Comparison of ENCODE assay signal across 23 mouse cellular contexts in the genomic region with DNA sequence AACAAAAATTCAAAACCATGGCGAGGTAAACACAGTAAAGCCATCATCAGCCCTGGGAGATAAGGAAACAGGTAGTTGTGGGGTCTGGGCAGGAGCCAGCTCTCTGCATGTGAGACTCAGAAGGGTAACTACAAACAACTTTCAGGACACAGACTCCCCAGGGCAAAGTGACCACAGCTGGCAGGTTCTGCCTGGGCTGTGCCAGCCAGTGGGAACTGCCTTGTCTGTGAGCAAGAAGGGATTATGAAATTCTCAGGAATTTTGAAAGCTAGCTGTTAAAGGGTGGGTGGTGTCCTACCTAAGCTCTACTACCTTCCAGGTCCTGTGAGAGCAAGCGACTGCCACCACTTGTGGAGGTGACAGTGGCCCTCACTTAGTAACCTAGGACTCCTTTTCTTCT. TPM values are rescaled to one million over a fixed set of nuclear protein-coding genes. Genes with fewer than 3 reads are reported as not detected.
DNase-seq lines count a peak whose midpoint lies in the region; ATAC-seq and TF ChIP-seq lines count a peak whose summit lies in the region.
"Had no signal": no experiment of that assay in that cellular context is flagged by ENCODE, and none has a peak within 500 bp of the region (broad histone marks: within the 10 kb centered on the region; RNA-seq: fewer than 3 reads in every experiment).

No protein-coding gene starts in this region.

- peak overlapping the region; percentile 16; the same call in 1 of the 2 replicates for H3K27ac ChIP-seq in lung, postnatal 0 days (ENCODE audit: low read length)
- no peak overlapping the region for H3K27ac ChIP-seq in midbrain, postnatal 0 days (ENCODE audit: low read depth, low read length)
- H3K27ac ChIP-seq: embryonic facial prominence, embryonic 13.5 days; heart, embryonic 10.5 days; hindbrain, embryonic 12.5 days; stomach, postnatal 0 days had no signal

- WGBS in lung, postnatal 0 days = 41% methylated on average over 2 of the region's 2 CpGs
- WGBS in midbrain, postnatal 0 days = 76% methylated on average over 2 of the region's 2 CpGs

- peak; percentile 80 for ATAC-seq in lung, postnatal 0 days
- ATAC-seq in midbrain, postnatal 0 days (ENCODE audit: low FRiP score) = no peak
- ATAC-seq in granulocyte monocyte progenitor cell, adult 5-6 weeks (replicated peaks; ENCODE audit: poor library complexity, severe bottlenecking) = no peak
- ATAC-seq: forebrain, embryonic 16.5 days; inflammation-experienced regulatory T-cells, adult 6 months had no signal

- no peaks in the 10 kb centered on the region for H3K27me3 ChIP-seq in lung, postnatal 0 days (replicated peaks; ENCODE audit: insufficient read depth, low read length)
- H3K27me3 ChIP-seq in midbrain, postnatal 0 days (ENCODE audit: insufficient read depth, low read length) = no peaks in the 10 kb centered on the region
- H3K27me3 ChIP-seq: embryonic facial prominence, embryonic 13.5 days; hindbrain, embryonic 12.5 days had no signal

- DNase-seq in adrenal gland, postnatal 25 days = peak; percentile 7
- DNase-seq in adrenal gland, adult (ENCODE audit: inconsistent age in 2 of 2, low spot score in 1 of 2) = no peak
- peak; percentile 9 for DNase-seq in adipocyte (ENCODE audit: low spot score)
- peak; percentile 65 for DNase-seq in kidney, postnatal 14 days
- peak; percentile 87 for DNase-seq in lung, postnatal 0 days (ENCODE audit: low spot score)
- DNase-seq in midbrain, postnatal 0 days (ENCODE audit: low spot score) = no peak
- no peak for DNase-seq in testis, postnatal 10 days (ENCODE audit: low spot score)
- DNase-seq: cerebellum, adult 11 months; cerebellum, postnatal 14 days; heart, postnatal 10 days; lung, embryonic 14.5 days; thymus, postnatal 25 days had no signal

- TF ChIP-seq CTCF in lung, postnatal 0 days (IDR thresholded peaks at IDR 0.05) = no peak
- TF ChIP-seq CTCF in midbrain, postnatal 0 days (IDR thresholded peaks at IDR 0.05) = no peak

- H3K4me3 ChIP-seq in lung, postnatal 0 days (ENCODE audit: low read depth, low read length) = no peak overlapping the region
- H3K4me3 ChIP-seq in midbrain, postnatal 0 days (ENCODE audit: low read depth, low read length) = no peak overlapping the region
- H3K4me3 ChIP-seq: embryonic facial prominence, embryonic 13.5 days; heart, embryonic 10.5 days; hindbrain, embryonic 12.5 days had no signal

- H3K4me2 ChIP-seq in lung, postnatal 0 days (replicated peaks; ENCODE audit: low read depth, low read length) = no peak overlapping the region
- no peak overlapping the region for H3K4me2 ChIP-seq in midbrain, postnatal 0 days (ENCODE audit: low read depth, low read length, poor library complexity, severe bottlenecking)
- H3K4me2 ChIP-seq: embryonic facial prominence, embryonic 13.5 days; hindbrain, embryonic 12.5 days; lung, embryonic 14.5 days had no signal

- H3K4me1 ChIP-seq in lung, postnatal 0 days (ENCODE audit: insufficient read depth, low read depth, low read length) = 0 out of 2 replicates have a peak, but pooled peaks cover 3% of the 10 kb centered on the region
- H3K4me1 ChIP-seq in midbrain, postnatal 0 days (ENCODE audit: insufficient read depth, low read length) = no peaks in the 10 kb centered on the region
- H3K4me1 ChIP-seq: embryonic facial prominence, embryonic 13.5 days had no signal

- no peak overlapping the region for H3K9ac ChIP-seq in lung, postnatal 0 days (replicated peaks; ENCODE audit: low read depth)
- H3K9ac ChIP-seq in midbrain, postnatal 0 days (replicated peaks; ENCODE audit: low read length, poor library complexity, severe bottlenecking) = no peak overlapping the region
- H3K9ac ChIP-seq: embryonic facial prominence, embryonic 13.5 days; hindbrain, embryonic 12.5 days; lung, embryonic 14.5 days had no signal

- H3K9me3 ChIP-seq in lung, postnatal 0 days (ENCODE audit: low read length) = no peaks in the 10 kb centered on the region
- H3K9me3 ChIP-seq in midbrain, postnatal 0 days (ENCODE audit: low read length) = no peaks in the 10 kb centered on the region
- H3K9me3 ChIP-seq: embryonic facial prominence, embryonic 13.5 days; G1E; heart, embryonic 10.5 days; hindbrain, embryonic 12.5 days had no signal

- H3K36me3 ChIP-seq in lung, postnatal 0 days (ENCODE audit: insufficient read depth, low read length) = no peaks in the 10 kb centered on the region
- H3K36me3 ChIP-seq in midbrain, postnatal 0 days (ENCODE audit: insufficient read depth, low read length) = no peaks in the 10 kb centered on the region
- H3K36me3 ChIP-seq: embryonic facial prominence, embryonic 13.5 days; G1E; heart, embryonic 10.5 days; hindbrain, embryonic 12.5 days had no signal

- TF ChIP-seq EP300 in lung, postnatal 0 days (IDR thresholded peaks at IDR 0.05) = peak; percentile 75

RNA-seq across cellular contexts. Expression of gene Tmprss2, which starts 44.8 kb away (rescaled TPM):
- not detected in 2 replicates for total RNA-seq in adrenal gland, postnatal 25 days (2021)
- 46.9 and 54.2 TPM in 2 replicates for polyA plus RNA-seq in lung, postnatal 0 days (2015; fragmentation: Nextera tagmentation; extraction: Ambion mirVana)
- total RNA-seq in midbrain, postnatal 0 days (2014; rRNA removed) = 0.22 and 0.24 TPM in 2 replicates
- polyA plus RNA-seq in midbrain, postnatal 0 days (2015; fragmentation: Nextera tagmentation; extraction: Ambion mirVana) = 0.09 TPM in 1 of 2 replicates, not detected in the other
- not detected in 2 replicates for total RNA-seq in granulocyte monocyte progenitor cell, adult 5-6 weeks (2014; fragmentation: Nextera tagmentation)
- total RNA-seq in granulocyte monocyte progenitor cell, adult 5-6 weeks (2017) = not detected in 2 replicates
- total RNA-seq: heart, postnatal 10 days; layer of hippocampus, adult 18-20 months; layer of hippocampus, postnatal 25 days; left cerebral cortex, postnatal 14 days had no signal
- polyA plus RNA-seq: G1E had no signal

Comparison
In these comparisons a context has a peak if more than half of its experiments do, and no peak if none do; other contexts are left out.
1. DNase-seq: peak in adrenal gland, postnatal 25 days (single experiment), adipocyte (single experiment), kidney, postnatal 14 days (single experiment) and lung, postnatal 0 days (single experiment); none in adrenal gland, adult (0 of 2), midbrain, postnatal 0 days (single experiment) and testis, postnatal 10 days (single experiment).